Mouse (Mus musculus) midbrain, embryonic 10.5 days (tissue): ENCODE measurements around the gene Eml1. TPM values are rescaled to one million over a fixed set of nuclear protein-coding genes. Genes with fewer than 3 reads are reported as not detected.

Experiments
- DNase-seq: peaks from one replicate; pipeline ENCODE4 v3.0.0-alpha.2; 2017; ENCODE audit warnings: low spot score
- H3K27ac ChIP-seq: fragments of 300-500 bp; sonication (generic); replicated peaks from 2 replicates; pipeline ENCODE4 v1.5.1; 2016; ENCODE audit warnings: mild to moderate bottlenecking
- H3K27me3 ChIP-seq: fragments of 300-500 bp; sonication (generic); 2 replicates; pipeline ENCODE4 v1.6.1; 2016; ENCODE audit warnings: low read depth, mild to moderate bottlenecking; ENCODE audit not compliant: poor library complexity, severe bottlenecking
- H3K36me3 ChIP-seq: fragments of 300-500 bp; sonication (generic); 2 replicates; pipeline ENCODE4 v1.6.1; 2016; ENCODE audit warnings: mild to moderate bottlenecking, moderate library complexity
- H3K4me1 ChIP-seq: fragments of 300-500 bp; sonication (generic); 2 replicates; pipeline ENCODE4 v1.6.1; 2016
- H3K4me3 ChIP-seq: fragments of 300-500 bp; sonication (generic); 2 replicates; pipeline ENCODE4 v1.5.1; 2016; ENCODE audit warnings: mild to moderate bottlenecking, moderate library complexity
- H3K9me3 ChIP-seq: fragments of 300-500 bp; sonication (generic); replicated peaks from 2 replicates; pipeline ENCODE4 v1.6.1; 2016; ENCODE audit warnings: mild to moderate bottlenecking
- WGBS: fragments of 180-500 bp; shearing (Covaris S2); methylation state at CpG from one replicate; pipeline ENCODE4 v1.1.7; 2016; 5-methylcytosine and 5-hydroxymethylcytosine counted together
- polyA plus RNA-seq: library from polyadenylated mRNA; unstranded; fragments of >200 nt; fragmentation: Nextera tagmentation; extraction: Ambion mirVana; gene quantifications from 2 replicates; pipeline ENCODE4 v1.2.1, GENCODE M21; 2016

Gene Eml1
- polyA plus RNA-seq, 1 experiment from 2014 or later: 121 TPM

GRCm38 (mm10) chr12:108546508-108547153, 175.9 kb downstream of the Eml1 start:
- Histone ChIP-seq H3K36me3 (no peaks in the 10 kb centered on the region), H3K4me1 (peaks cover 47% of the 10 kb centered on the region), H3K4me3 (peak overlapping the region; percentile 7; the same call in 1 of the 2 replicates), H3K27ac (peak overlapping the region; percentile 86), H3K9me3 (no peaks in the 10 kb centered on the region; the same call in 1 of the 2 replicates), H3K27me3 (0 out of 2 replicates have a peak, but pooled peaks cover 6% of the 10 kb centered on the region)
- DNase-seq: peak; percentile 57
- 18% methylated on average over 10 of the region's 10 CpGs for WGBS

- H3K27ac ChIP-seq: peak overlapping the region; percentile 86
- H3K27me3 ChIP-seq: 0 out of 2 replicates have a peak, but pooled peaks cover 6% of the 10 kb centered on the region
- H3K9me3 ChIP-seq: no peaks in the 10 kb centered on the region; the same call in 1 of the 2 replicates
- peaks cover 50% of the 10 kb centered on the region for H3K4me1 ChIP-seq
- H3K4me3 ChIP-seq: peak overlapping the region; percentile 7
- no peak for DNase-seq
- no peaks in the 10 kb centered on the region for H3K36me3 ChIP-seq
- 62% methylated on average over 15 of the region's 15 CpGs for WGBS
Observed at GRCm38 (mm10) chr12:108547251-108547875, 176.6 kb downstream of the Eml1 start.

- no peak for DNase-seq
- Histone ChIP-seq H3K4me3 (no peak overlapping the region), H3K27ac (no peak overlapping the region), H3K4me1 (peaks cover 56% of the 10 kb centered on the region), H3K36me3 (no peaks in the 10 kb centered on the region), H3K27me3 (peaks cover 6% of the 10 kb centered on the region), H3K9me3 (no peaks in the 10 kb centered on the region; the same call in 1 of the 2 replicates)
- 76% methylated on average over 7 of the region's 7 CpGs for WGBS
Observed at GRCm38 (mm10) chr12:108551731-108552130, 181.0 kb downstream of the Eml1 start.

GRCm38 (mm10) chr12:108553079-108553478, 182.3 kb downstream of the Eml1 start:
- Histone ChIP-seq H3K27me3 (peaks cover 6% of the 10 kb centered on the region), H3K4me3 (no peak overlapping the region), H3K9me3 (no peaks in the 10 kb centered on the region; the same call in 1 of the 2 replicates), H3K27ac (peak overlapping the region; percentile 96; the same call in 1 of the 2 replicates), H3K36me3 (no peaks in the 10 kb centered on the region), H3K4me1 (peaks cover 56% of the 10 kb centered on the region)
- DNase-seq: no peak
- WGBS: 58% methylated on average over 6 of the region's 6 CpGs

GRCm38 (mm10) chr12:108554120-108554841, 183.5 kb downstream of the Eml1 start, which contains the start of gene Evl:
Evl (plus strand) TSS chr12:108554720.
- H3K4me3 ChIP-seq: peak within 1 kb of the TSS; percentile 90
- peaks cover 63% of the 10 kb centered on the region for H3K4me1 ChIP-seq
- DNase-seq: peak; percentile 99
- H3K36me3 ChIP-seq: no peaks in the 10 kb centered on the region
- peaks cover 6% of the 10 kb centered on the region for H3K27me3 ChIP-seq
- peak within 1 kb of the TSS; percentile 96 for H3K27ac ChIP-seq
- WGBS: under 1% methylated on average over 50 of the region's 50 CpGs
- no peaks in the 10 kb centered on the region for H3K9me3 ChIP-seq

- Histone ChIP-seq H3K27me3 (peaks cover 6% of the 10 kb centered on the region), H3K9me3 (no peaks in the 10 kb centered on the region), H3K36me3 (no peaks in the 10 kb centered on the region), H3K4me1 (peaks cover 68% of the 10 kb centered on the region), H3K4me3 (peak overlapping the region; percentile 90), H3K27ac (peak overlapping the region; percentile 96)
- DNase-seq: peak; percentile 67
- WGBS: 1% methylated on average over 100 of the region's 100 CpGs
Observed at GRCm38 (mm10) chr12:108554861-108555556, 184.3 kb downstream of the Eml1 start.

- peaks cover 8% of the 10 kb centered on the region for H3K36me3 ChIP-seq
- DNase-seq: no peak
- H3K4me3 ChIP-seq: no peak overlapping the region
- peaks cover 2% of the 10 kb centered on the region for H3K27me3 ChIP-seq
- no peaks in the 10 kb centered on the region for H3K9me3 ChIP-seq
- H3K27ac ChIP-seq: no peak overlapping the region
- peaks cover 74% of the 10 kb centered on the region for H3K4me1 ChIP-seq
Observed at GRCm38 (mm10) chr12:108558194-108558593, 187.4 kb downstream of the Eml1 start.

GRCm38 (mm10) chr12:108563238-108563637, 192.5 kb downstream of the Eml1 start:
- Histone ChIP-seq H3K27ac (no peak overlapping the region), H3K4me3 (no peak overlapping the region), H3K36me3 (peaks cover 19% of the 10 kb centered on the region), H3K4me1 (peaks cover 60% of the 10 kb centered on the region), H3K9me3 (no peaks in the 10 kb centered on the region), H3K27me3 (no peaks in the 10 kb centered on the region)
- no peak for DNase-seq
- 81% methylated on average over 3 of the region's 3 CpGs for WGBS

GRCm38 (mm10) chr12:108564910-108565506, 194.3 kb downstream of the Eml1 start:
- H3K4me1 ChIP-seq: peaks cover 46% of the 10 kb centered on the region
- H3K9me3 ChIP-seq: no peaks in the 10 kb centered on the region
- H3K27ac ChIP-seq: peak overlapping the region; percentile 66
- no peaks in the 10 kb centered on the region for H3K27me3 ChIP-seq
- peak overlapping the region; percentile 25; the same call in 1 of the 2 replicates for H3K4me3 ChIP-seq
- H3K36me3 ChIP-seq: peaks cover 19% of the 10 kb centered on the region
- WGBS: 36% methylated on average over 12 of the region's 12 CpGs
- DNase-seq: peak; percentile 32

GRCm38 (mm10) chr12:108579156-108579871, 208.6 kb downstream of the Eml1 start:
- Histone ChIP-seq H3K27me3 (no peaks in the 10 kb centered on the region), H3K36me3 (peaks cover 61% of the 10 kb centered on the region), H3K4me1 (no peaks in the 10 kb centered on the region), H3K27ac (no peak overlapping the region), H3K4me3 (no peak overlapping the region), H3K9me3 (no peaks in the 10 kb centered on the region)
- no peak for DNase-seq
- 88% methylated on average over 7 of the region's 7 CpGs for WGBS

- Histone ChIP-seq H3K9me3 (0 out of 2 replicates have a peak, but pooled peaks cover 5% of the 10 kb centered on the region), H3K27ac (no peak overlapping the region), H3K4me1 (no peaks in the 10 kb centered on the region), H3K27me3 (no peaks in the 10 kb centered on the region), H3K36me3 (peaks cover 62% of the 10 kb centered on the region), H3K4me3 (no peak overlapping the region)
- DNase-seq: no peak
- 100% methylated on average over 1 of the region's 1 CpGs for WGBS
Observed at GRCm38 (mm10) chr12:108583775-108584174, 213.0 kb downstream of the Eml1 start.
